Mouse (Mus musculus) neutrophil, adult 5-6 weeks (primary cell): ENCODE results near the gene Muc5ac. TPM values are rescaled to one million over a fixed set of nuclear protein-coding genes. Genes with fewer than 3 reads are reported as not detected.
"Not testable (repeated sequence)": the region's sequence is repeated elsewhere in the genome, so short reads cannot be mapped to it uniquely, and the experiment has no call there.

Source experiments
- ATAC-seq: fragments of 151-379, 151-347 bp; 2 replicates; pipeline ENCODE4 v1.8.0; 2017; ENCODE audit warnings: mild to moderate bottlenecking, moderate TSS enrichment; ENCODE audit not compliant: insufficient number of reproducible peaks, poor library complexity, low FRiP score, severe bottlenecking; ENCODE audit errors: extremely low read depth
- total RNA-seq: library from RNA; stranded (forward); fragments of 200-1000 nt; gene quantifications from 2 replicates; pipeline ENCODE4 v1.2.3, GENCODE M21; 2017

The Muc5ac gene
- total RNA-seq = not detected in 2 replicates

- no peak for ATAC-seq
Measured at GRCm38 (mm10) chr7:141788677-141789452, at the start of gene Muc5ac. Muc5ac (plus strand) TSS chr7:141788972.

GRCm38 (mm10) chr7:141747451-141748100, 41.2 kb upstream of the Muc5ac start:
- ATAC-seq = no peak

- no peak for ATAC-seq
Measured at GRCm38 (mm10) chr7:141752513-141752912, 36.3 kb upstream of the Muc5ac start.

GRCm38 (mm10) chr7:141755831-141756230, 32.9 kb upstream of the Muc5ac start:
- no peak for ATAC-seq

- ATAC-seq = no peak
Measured at GRCm38 (mm10) chr7:141758291-141758690, 30.5 kb upstream of the Muc5ac start.

GRCm38 (mm10) chr7:141770521-141770920, 18.3 kb upstream of the Muc5ac start:
- ATAC-seq = no peak

GRCm38 (mm10) chr7:141770988-141771387, 17.8 kb upstream of the Muc5ac start:
- no peak for ATAC-seq

GRCm38 (mm10) chr7:141772058-141772557, 16.7 kb upstream of the Muc5ac start:
- ATAC-seq = no peak

GRCm38 (mm10) chr7:141774855-141775254, 13.9 kb upstream of the Muc5ac start:
- ATAC-seq = no peak

- ATAC-seq = no peak
Measured at GRCm38 (mm10) chr7:141776199-141776598, 12.6 kb upstream of the Muc5ac start.

GRCm38 (mm10) chr7:141794251-141794650, 5.5 kb downstream of the Muc5ac start:
- ATAC-seq = no peak

- ATAC-seq = no peak
Measured at GRCm38 (mm10) chr7:141803206-141803605, 14.4 kb downstream of the Muc5ac start.

GRCm38 (mm10) chr7:141805384-141805783, 16.6 kb downstream of the Muc5ac start:
- no peak for ATAC-seq

- ATAC-seq = not testable (repeated sequence)
Measured at GRCm38 (mm10) chr7:141807823-141808222, 19.1 kb downstream of the Muc5ac start.

GRCm38 (mm10) chr7:141809933-141810332, 21.2 kb downstream of the Muc5ac start:
- ATAC-seq = not testable (repeated sequence)

GRCm38 (mm10) chr7:141813321-141813720, 24.5 kb downstream of the Muc5ac start:
- no peak for ATAC-seq

GRCm38 (mm10) chr7:141815361-141815760, 26.6 kb downstream of the Muc5ac start:
- no peak for ATAC-seq

GRCm38 (mm10) chr7:141817355-141818075, 28.7 kb downstream of the Muc5ac start:
- ATAC-seq = no peak

GRCm38 (mm10) chr7:141818267-141818666, 29.5 kb downstream of the Muc5ac start:
- no peak for ATAC-seq
